Mouse (Mus musculus) brain, embryonic 14.5 days (tissue): ENCODE results near the gene Sh2b2. TPM values are rescaled to one million over a fixed set of nuclear protein-coding genes. Genes with fewer than 3 reads are reported as not detected.

ENCODE experiments used
- DNase-seq: peaks from one replicate; pipeline ENCODE4 v3.0.0-alpha.2; 2011; ENCODE audit warnings: low read depth
- CTCF ChIP-seq: fragments of 200-500 bp; IDR thresholded peaks from 2 replicates; pipeline ENCODE4 v1.5.1; 2012; ENCODE audit warnings: inconsistent platforms, mild to moderate bottlenecking, moderate library complexity, borderline replicate concordance; ENCODE audit not compliant: insufficient read depth, insufficient read length; ENCODE audit errors: extremely low read depth
- POLR2A ChIP-seq: fragments of 200-500 bp; IDR thresholded peaks from 2 replicates; pipeline ENCODE4 v1.6.1; 2012; ENCODE audit warnings: mild to moderate bottlenecking, inconsistent platforms, borderline replicate concordance; ENCODE audit not compliant: poor library complexity, insufficient read depth, insufficient read length, severe bottlenecking; ENCODE audit errors: extremely low read depth
- polyA plus RNA-seq: library from polyadenylated mRNA; depleted of rRNA; stranded (reverse); fragments of >200 nt; gene quantifications from 2 replicates; pipeline ENCODE4 v1.2.3, GENCODE M21; 2012; rRNA removed

Sh2b2 gene
- polyA plus RNA-seq, result 58.4 and 59.1 TPM in 2 replicates

- no peak for DNase-seq
- TF ChIP-seq POLR2A, result no peak
- TF ChIP-seq CTCF, result no peak
Measured at GRCm38 (mm10) chr5:136246452-136246838, at the start of gene Sh2b2. Gene Sh2b2 (minus strand): TSS chr5:136246556.

DNA sequence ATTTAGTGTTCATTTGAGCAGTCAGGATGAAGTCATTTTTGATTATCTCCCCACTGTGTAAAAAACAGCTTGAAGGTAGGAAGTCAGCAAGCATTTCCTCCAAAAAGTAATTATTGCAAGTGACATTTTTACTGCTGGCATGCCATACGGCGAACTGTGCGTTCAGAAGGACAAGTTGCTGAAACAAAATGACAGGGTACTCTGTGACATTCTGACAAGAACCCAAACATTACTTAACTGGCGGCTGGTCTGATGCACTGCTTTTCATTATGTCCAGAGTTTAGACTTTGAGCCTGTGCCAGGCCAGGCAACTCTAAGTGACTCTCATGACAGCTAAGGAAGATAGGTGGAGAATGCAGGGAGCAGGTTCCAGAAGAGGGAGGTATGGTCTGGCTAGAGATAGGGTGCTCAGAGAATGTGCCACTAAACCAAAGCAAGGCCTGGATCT is 46.6 kb upstream of the Sh2b2 start:
- peak; percentile 69 for DNase-seq
- TF ChIP-seq POLR2A, result no peak
- no peak for TF ChIP-seq CTCF

- DNase-seq, result peak; percentile 34
- TF ChIP-seq POLR2A (no peak), CTCF (no peak)
Measured at GRCm38 (mm10) chr5:136292361-136292760, 46.0 kb upstream of the Sh2b2 start.

DNA sequence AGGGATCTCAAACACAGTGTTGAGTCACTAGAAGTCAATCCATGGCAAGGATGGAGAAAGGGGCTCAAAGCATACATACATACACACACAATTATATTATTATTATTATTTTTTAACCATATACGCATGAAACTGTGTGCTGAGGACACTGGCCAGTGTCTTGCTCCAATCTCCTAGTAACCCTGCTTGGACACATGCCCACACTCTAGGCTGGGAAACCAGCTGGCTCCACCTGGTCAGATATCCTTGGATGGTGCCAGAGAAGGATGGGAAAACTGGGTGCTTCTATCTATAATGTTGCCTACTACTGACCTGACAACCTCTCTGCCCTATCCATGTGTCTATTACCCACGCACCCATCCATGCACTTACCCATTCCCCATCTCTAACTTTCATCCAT is 45.2 kb upstream of the Sh2b2 start:
- DNase-seq, result no peak
- no peak for TF ChIP-seq CTCF
- TF ChIP-seq POLR2A, result no peak

DNA sequence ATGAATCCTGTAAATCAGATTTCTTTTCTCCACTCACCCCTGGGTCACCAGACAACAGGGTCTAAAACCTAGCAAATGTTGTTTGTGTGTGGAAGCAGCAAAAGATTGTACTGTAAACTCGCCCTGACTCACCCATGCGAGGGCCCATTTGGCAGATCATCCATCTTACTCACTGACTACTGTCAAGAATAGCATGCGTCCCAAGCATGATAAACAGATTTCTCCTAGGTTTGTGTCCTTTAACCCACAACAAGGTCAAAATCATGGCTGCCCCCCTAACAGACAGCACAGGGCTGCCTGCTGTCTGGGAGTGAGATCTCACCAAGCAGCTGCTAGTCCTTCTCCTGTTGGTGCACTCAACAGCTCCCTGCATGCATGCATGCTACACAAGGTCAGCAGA is 43.4 kb upstream of the Sh2b2 start:
- TF ChIP-seq CTCF (no peak), POLR2A (no peak)
- no peak for DNase-seq

DNA sequence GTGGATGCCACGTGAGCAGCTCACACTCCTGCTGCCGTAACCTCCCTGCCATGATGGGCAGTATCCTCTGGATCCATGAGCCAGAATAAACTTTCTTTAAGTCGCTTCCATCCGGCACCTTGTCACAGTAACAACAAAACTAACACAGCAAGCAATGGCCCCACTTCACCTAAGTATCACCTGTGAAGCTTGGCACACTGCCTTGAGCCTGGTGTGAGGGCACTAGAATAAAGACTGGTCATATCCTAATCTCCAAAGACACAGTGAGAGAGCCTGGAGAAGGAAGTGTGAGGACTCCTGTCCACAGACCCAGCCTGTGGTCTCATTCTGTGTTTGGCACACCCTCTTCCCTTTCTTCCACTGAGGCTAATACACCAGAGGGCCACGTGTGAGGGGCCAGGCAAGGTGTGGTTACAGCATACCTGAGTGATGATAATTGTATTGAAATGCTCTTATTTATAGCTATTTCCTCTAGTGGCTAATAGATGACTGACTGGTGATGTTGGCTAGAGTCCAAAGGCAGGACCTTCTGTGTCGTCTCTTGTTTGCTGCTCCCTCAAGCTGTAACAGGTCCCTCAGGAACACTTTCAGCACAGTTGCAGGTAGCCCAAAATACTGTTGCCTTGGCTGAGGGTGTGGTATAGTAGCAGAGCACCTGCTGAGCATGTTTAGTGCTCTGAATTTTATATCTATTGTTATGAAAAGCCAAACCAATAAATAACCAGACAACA is 42.2 kb upstream of the Sh2b2 start:
- no peak for DNase-seq
- no peak for TF ChIP-seq CTCF
- TF ChIP-seq POLR2A, result no peak

DNA sequence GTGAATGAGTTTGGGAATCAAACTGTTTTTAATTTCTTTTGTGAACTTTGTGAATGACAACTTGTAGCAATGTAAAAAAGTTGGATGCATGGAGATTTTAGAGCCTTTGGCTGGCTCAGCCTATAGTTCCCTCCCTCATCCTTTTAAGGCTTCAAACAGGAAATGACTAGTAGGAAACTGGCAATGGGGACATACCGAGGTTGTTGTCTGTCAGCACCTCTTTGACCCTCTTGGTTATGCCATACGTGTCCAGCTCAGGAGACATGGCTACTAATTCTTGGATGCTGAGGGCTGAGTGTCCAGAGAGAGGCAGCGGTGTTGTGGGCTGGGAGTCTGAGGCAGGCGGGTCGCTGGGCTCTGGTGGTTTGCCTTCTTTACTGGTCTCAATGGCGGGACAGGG is 40.2 kb upstream of the Sh2b2 start:
- no peak for TF ChIP-seq CTCF
- TF ChIP-seq POLR2A, result no peak
- no peak for DNase-seq

DNA sequence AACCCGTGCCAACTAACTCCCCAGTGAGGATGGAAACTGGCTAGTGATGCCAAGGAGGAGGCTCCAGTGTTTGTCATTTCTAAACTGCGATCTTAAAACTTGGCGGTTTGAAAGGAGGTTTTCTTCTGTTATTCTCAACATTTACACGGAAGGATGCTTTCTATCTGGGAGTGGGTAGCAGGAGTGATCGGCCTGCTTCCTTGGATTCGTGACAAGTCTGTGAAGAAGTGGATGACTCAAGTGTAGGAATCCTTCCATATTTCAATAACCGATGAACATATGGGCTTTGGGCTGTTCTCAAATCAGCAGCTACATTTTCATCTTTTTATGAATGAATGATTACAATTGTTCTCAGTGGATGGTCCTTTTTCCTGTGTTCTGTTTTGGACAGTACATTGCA is 38.8 kb upstream of the Sh2b2 start:
- TF ChIP-seq POLR2A, result no peak
- TF ChIP-seq CTCF, result no peak
- no peak for DNase-seq

DNA sequence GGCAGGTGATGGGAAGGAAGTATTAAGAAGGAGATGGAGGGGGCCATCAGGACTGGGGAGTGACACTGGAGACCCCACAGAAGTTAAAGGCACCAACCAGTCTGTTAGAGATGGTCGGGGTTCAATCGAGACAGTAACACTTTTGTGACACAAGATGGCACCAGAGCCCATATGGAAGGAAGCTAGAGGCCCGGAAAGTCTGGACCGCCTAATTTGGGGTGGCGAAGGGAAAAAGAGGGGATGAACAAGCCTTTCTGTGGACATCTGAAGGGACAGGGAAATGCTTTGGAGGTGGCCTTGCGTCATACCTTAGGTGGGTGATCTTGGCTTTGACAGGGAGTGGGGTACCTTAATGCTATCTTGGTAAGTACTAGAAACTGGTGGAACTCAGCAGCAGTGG is 35.0 kb upstream of the Sh2b2 start:
- TF ChIP-seq POLR2A, result no peak
- peak; percentile 76; the same call in 1 of the 2 replicates for TF ChIP-seq CTCF
- DNase-seq, result peak; percentile 52

DNA sequence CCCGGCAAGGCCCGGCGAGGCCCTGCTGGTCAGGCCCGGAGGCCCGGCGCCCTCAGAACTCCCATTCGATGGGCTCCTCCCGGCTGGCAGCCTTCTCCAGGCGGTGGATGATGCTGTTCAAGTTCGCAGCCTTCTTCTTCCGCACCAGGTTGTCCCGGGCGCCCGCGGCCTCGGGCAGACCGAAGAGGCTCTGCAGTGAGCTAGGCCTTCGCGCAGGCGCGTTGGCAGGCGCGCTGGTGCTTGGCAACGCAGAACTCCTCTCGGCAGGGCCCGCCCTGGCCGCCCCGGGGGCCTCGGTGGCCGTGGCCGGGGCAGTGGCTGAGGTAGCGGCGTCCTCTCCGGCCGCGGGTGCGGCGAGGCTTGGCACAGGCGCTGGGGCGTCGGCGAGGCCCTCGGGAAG is 28.4 kb upstream of the Sh2b2 start:
- TF ChIP-seq CTCF (no peak), POLR2A (no peak)
- DNase-seq, result no peak

DNA sequence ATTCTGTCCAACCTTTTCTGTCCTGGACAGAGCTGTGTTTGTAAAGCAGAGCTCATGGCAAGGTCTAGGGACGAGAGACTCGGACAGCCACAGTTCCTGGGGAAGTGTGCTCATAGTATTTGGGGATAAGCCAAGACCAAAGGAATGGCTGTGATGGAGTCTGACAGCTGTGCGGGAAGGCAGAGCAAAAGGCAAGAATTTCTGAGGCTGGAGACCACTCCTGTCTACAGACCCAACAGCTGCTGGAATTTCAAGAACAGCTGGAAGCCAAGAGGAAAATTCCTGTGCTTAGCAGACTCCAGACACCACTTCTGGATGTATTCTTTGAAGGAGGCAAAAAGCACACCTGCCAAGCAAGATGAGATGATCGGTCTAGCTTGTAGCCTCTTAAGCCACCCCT is 23.6 kb upstream of the Sh2b2 start:
- DNase-seq, result no peak

DNA sequence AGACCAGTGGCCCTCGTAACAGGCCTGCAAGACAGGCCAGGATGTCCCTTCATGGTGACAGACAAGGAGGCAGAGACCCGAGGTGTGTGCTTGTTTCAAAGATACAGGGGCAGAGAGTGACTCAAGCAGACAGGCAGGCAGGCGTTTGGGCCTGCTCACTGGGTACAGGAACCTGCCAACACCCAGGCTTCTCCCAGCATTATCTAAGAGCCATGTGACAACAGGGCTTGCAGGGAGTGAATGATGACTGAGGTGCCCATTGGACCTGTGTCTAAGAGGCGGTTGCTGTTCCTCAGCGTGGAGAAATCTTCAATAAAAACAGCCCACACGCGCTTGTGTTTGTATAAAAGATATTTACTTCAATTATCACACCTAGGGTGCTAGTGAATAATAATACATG is 19.7 kb upstream of the Sh2b2 start:
- TF ChIP-seq POLR2A (no peak), CTCF (no peak)
- DNase-seq, result no peak

More for the DNA sequence above, 23.6 kb upstream of the Sh2b2 start:
- TF ChIP-seq CTCF, result no peak
- TF ChIP-seq POLR2A, result no peak
